Mouse (Mus musculus) retina, embryonic 14.5 days (tissue): Measurements from ENCODE around the gene Ada.
"Not testable (repeated sequence)": the region's sequence is repeated elsewhere in the genome, so short reads cannot be mapped to it uniquely, and the experiment has no call there.

Source experiments
- DNase-seq: peaks from one replicate; pipeline ENCODE4 v3.0.0-alpha.2; 2015; ENCODE audit warnings: low spot score

Ada gene

GRCm38 (mm10) chr2:163697764-163698480 lies 52.1 kb downstream of the Ada start:
- DNase-seq, result no peak

- no peak for DNase-seq
These were observed 53.3 kb downstream of the Ada start for GRCm38 (mm10) chr2:163696763-163697162.

GRCm38 (mm10) chr2:163693716-163694314 lies 56.2 kb downstream of the Ada start:
- DNase-seq, result no peak

- DNase-seq, result no peak
These were observed 57.0 kb downstream of the Ada start for GRCm38 (mm10) chr2:163692873-163693612.

- no peak for DNase-seq
These were observed 58.0 kb downstream of the Ada start for GRCm38 (mm10) chr2:163691846-163692605.

- peak; percentile 53 for DNase-seq
These were observed 59.4 kb downstream of the Ada start for GRCm38 (mm10) chr2:163690409-163691304.

GRCm38 (mm10) chr2:163689771-163690170 lies 60.3 kb downstream of the Ada start:
- no peak for DNase-seq

GRCm38 (mm10) chr2:163688377-163688776 lies 61.7 kb downstream of the Ada start:
- DNase-seq, result not testable (repeated sequence)

- no peak for DNase-seq
These were observed 63.2 kb downstream of the Ada start for GRCm38 (mm10) chr2:163686886-163687285.

GRCm38 (mm10) chr2:163686233-163686632 lies 63.8 kb downstream of the Ada start:
- DNase-seq, result no peak

- no peak for DNase-seq
These were observed 64.3 kb downstream of the Ada start for GRCm38 (mm10) chr2:163685761-163686200.

GRCm38 (mm10) chr2:163685287-163685686 lies 64.8 kb downstream of the Ada start:
- DNase-seq, result no peak

- no peak for DNase-seq
These were observed 67.7 kb downstream of the Ada start for GRCm38 (mm10) chr2:163682344-163682743.

GRCm38 (mm10) chr2:163676745-163677144 lies 73.3 kb downstream of the Ada start:
- DNase-seq, result no peak
